Mouse (Mus musculus) midbrain, postnatal 0 days (tissue): ENCODE data around the gene Kpna3. TPM values are rescaled to one million over a fixed set of nuclear protein-coding genes. Genes with fewer than 3 reads are reported as not detected.
"Not testable (repeated sequence)": the region's sequence is repeated elsewhere in the genome, so short reads cannot be mapped to it uniquely, and the experiment has no call there.

Source experiments
- ATAC-seq: fragments of 200-750 bp; cut with Nextera tagmentation; 2 replicates; pipeline ENCODE4 v1.8.0; 2017; ENCODE audit warnings: moderate number of reproducible peaks, mild to moderate bottlenecking, moderate TSS enrichment, moderate library complexity; ENCODE audit not compliant: low FRiP score
- DNase-seq: peaks from one replicate; pipeline ENCODE4 v3.0.0-alpha.2; 2015; ENCODE audit warnings: low spot score
- H3K27ac ChIP-seq: fragments of 300-500 bp; sonication (generic); 2 replicates; pipeline ENCODE4 v1.5.1; 2014; ENCODE audit warnings: low read depth, mild to moderate bottlenecking, low read length, mixed read lengths
- H3K27me3 ChIP-seq: fragments of 300-500 bp; sonication (generic); 2 replicates; pipeline ENCODE4 v1.6.1; 2014; ENCODE audit warnings: low read length, control low read depth, mixed read lengths; ENCODE audit not compliant: insufficient read depth
- H3K36me3 ChIP-seq: fragments of 300-500 bp; sonication (generic); 2 replicates; pipeline ENCODE4 v1.6.1; 2014; ENCODE audit warnings: low read length, control low read depth, mixed read lengths; ENCODE audit not compliant: insufficient read depth
- H3K4me1 ChIP-seq: fragments of 300-500 bp; sonication (generic); 2 replicates; pipeline ENCODE4 v1.6.1; 2014; ENCODE audit warnings: mild to moderate bottlenecking, control low read depth, antibody characterized with exemption, low read length, mixed read lengths; ENCODE audit not compliant: insufficient read depth
- H3K4me2 ChIP-seq: fragments of 300-500 bp; sonication (generic); 2 replicates; pipeline ENCODE4 v1.6.1; 2014; ENCODE audit warnings: low read depth, mild to moderate bottlenecking, low read length, mixed read lengths; ENCODE audit not compliant: poor library complexity, severe bottlenecking
- H3K4me3 ChIP-seq: fragments of 300-500 bp; sonication (generic); 2 replicates; pipeline ENCODE4 v1.5.1; 2014; ENCODE audit warnings: low read depth, mild to moderate bottlenecking, low read length, moderate library complexity
- H3K9ac ChIP-seq: fragments of 300-500 bp; sonication (generic); replicated peaks from 2 replicates; pipeline ENCODE4 v1.6.1; 2014; ENCODE audit warnings: mild to moderate bottlenecking, low read length, moderate library complexity, mixed read lengths; ENCODE audit not compliant: poor library complexity, severe bottlenecking
- H3K9me3 ChIP-seq: fragments of 300-500 bp; sonication (generic); 2 replicates; pipeline ENCODE4 v1.6.1; 2016; ENCODE audit warnings: low read length, control low read depth
- CTCF ChIP-seq: IDR thresholded peaks from 2 replicates; pipeline ENCODE4 v1.5.1; 2016; ENCODE audit warnings: antibody characterized with exemption, mild to moderate bottlenecking
- WGBS: fragments of 180-500 bp; shearing (Covaris S2); extraction: QIAGEN DNeasy Blood & Tissue Kit; methylation state at CpG from one replicate; pipeline ENCODE4 v1.1.7; 2014; 5-methylcytosine and 5-hydroxymethylcytosine counted together
- polyA plus RNA-seq: library from polyadenylated mRNA; unstranded; fragments of >200 nt; fragmentation: Nextera tagmentation; extraction: Ambion mirVana; gene quantifications from 2 replicates; pipeline ENCODE4 v1.2.1, GENCODE M21; 2015
- total RNA-seq: library from RNA; depleted of rRNA; stranded (reverse); fragments of >200 nt; gene quantifications from 2 replicates; pipeline ENCODE4 v1.2.3, GENCODE M21; 2014

Kpna3 gene
- total and polyA plus RNA-seq, 2 experiments from 2014 or later, result 34.4 to 56.7 TPM

- no peaks in the 10 kb centered on the region for H3K4me1 ChIP-seq
- H3K9ac ChIP-seq, result no peak overlapping the region
- no peak overlapping the region for H3K27ac ChIP-seq
- H3K4me2 ChIP-seq, result no peak overlapping the region
- ATAC-seq, result no peak
- H3K27me3 ChIP-seq, result no peaks in the 10 kb centered on the region
- 92% methylated on average over 6 of the region's 6 CpGs for WGBS
- H3K4me3 ChIP-seq, result no peak overlapping the region
- no peak for TF ChIP-seq CTCF
- no peak for DNase-seq
- no peaks in the 10 kb centered on the region for H3K9me3 ChIP-seq
- no peaks in the 10 kb centered on the region for H3K36me3 ChIP-seq
Observed at GRCm38 (mm10) chr14:61447775-61448174, 8.1 kb upstream of the Kpna3 start.

GRCm38 (mm10) chr14:61439141-61439660 is 473 bp downstream of the Kpna3 start:
- Histone ChIP-seq H3K27me3 (no peaks in the 10 kb centered on the region), H3K9me3 (no peaks in the 10 kb centered on the region), H3K9ac (peak overlapping the region; percentile 86), H3K27ac (peak overlapping the region; percentile 96), H3K36me3 (no peaks in the 10 kb centered on the region), H3K4me2 (peak overlapping the region; percentile 56), H3K4me3 (peak overlapping the region; percentile 86), H3K4me1 (peaks cover 4% of the 10 kb centered on the region)
- no peak for TF ChIP-seq CTCF
- DNase-seq, result peak; percentile 55
- peak; percentile 74 for ATAC-seq
- WGBS, result 0% methylated on average over 16 of the region's 62 CpGs

- peak; percentile 46; the same call in 1 of the 2 replicates for TF ChIP-seq CTCF
- Histone ChIP-seq H3K27ac (no peak overlapping the region), H3K9me3 (no peaks in the 10 kb centered on the region), H3K36me3 (no peaks in the 10 kb centered on the region), H3K4me2 (peak overlapping the region; percentile 56), H3K4me1 (peaks cover 4% of the 10 kb centered on the region), H3K4me3 (peak overlapping the region; percentile 86), H3K27me3 (no peaks in the 10 kb centered on the region), H3K9ac (no peak overlapping the region)
- WGBS, result 12% methylated on average over 3 of the region's 3 CpGs
- DNase-seq (peak; percentile 35), ATAC-seq (no peak)
Observed at GRCm38 (mm10) chr14:61438171-61438945, 1.3 kb downstream of the Kpna3 start.

GRCm38 (mm10) chr14:61436866-61437265 is 2.8 kb downstream of the Kpna3 start:
- Histone ChIP-seq H3K27ac (no peak overlapping the region), H3K9ac (no peak overlapping the region), H3K36me3 (no peaks in the 10 kb centered on the region), H3K4me2 (no peak overlapping the region), H3K27me3 (no peaks in the 10 kb centered on the region), H3K4me3 (no peak overlapping the region), H3K4me1 (peaks cover 4% of the 10 kb centered on the region), H3K9me3 (no peaks in the 10 kb centered on the region)
- TF ChIP-seq CTCF, result no peak
- DNase-seq, result no peak
- no peak for ATAC-seq
- WGBS, result 73% methylated on average over 2 of the region's 2 CpGs

- no peak for ATAC-seq
- no peak for TF ChIP-seq CTCF
Observed at GRCm38 (mm10) chr14:61428126-61428787, 11.4 kb downstream of the Kpna3 start.

GRCm38 (mm10) chr14:61427095-61427494 is 12.6 kb downstream of the Kpna3 start:
- not testable (repeated sequence) for H3K36me3 ChIP-seq, H3K27me3 ChIP-seq, H3K4me2 ChIP-seq, H3K9ac ChIP-seq, H3K27ac ChIP-seq, H3K9me3 ChIP-seq, ATAC-seq, H3K4me3 ChIP-seq, DNase-seq, H3K4me1 ChIP-seq
- WGBS, result 54% methylated on average over 3 of the region's 8 CpGs

More at GRCm38 (mm10) chr14:61428126-61428787, 11.4 kb downstream of the Kpna3 start:
- WGBS, result 78% methylated on average over 3 of the region's 3 CpGs
- Histone ChIP-seq H3K4me2 (no peak overlapping the region), H3K27ac (no peak overlapping the region), H3K4me1 (no peaks in the 10 kb centered on the region), H3K36me3 (no peaks in the 10 kb centered on the region), H3K4me3 (no peak overlapping the region), H3K9ac (no peak overlapping the region), H3K9me3 (no peaks in the 10 kb centered on the region), H3K27me3 (no peaks in the 10 kb centered on the region)
- DNase-seq, result no peak
